Mouse (Mus musculus) stomach, postnatal 0 days (tissue): Measurements from ENCODE around the gene Grip2.
A peak's percentile ranks its signal among the peaks of the same experiment; 100 is the strongest.

Experiments used
- CTCF ChIP-seq: IDR thresholded peaks from 2 replicates; pipeline ENCODE4 v1.5.1; 2016; ENCODE audit warnings: antibody characterized with exemption, low read depth, mild to moderate bottlenecking, moderate library complexity
- EP300 ChIP-seq: optimal IDR thresholded peaks from 2 replicates; pipeline ENCODE3; 2016; ENCODE audit warnings: antibody characterized with exemption

DNA sequence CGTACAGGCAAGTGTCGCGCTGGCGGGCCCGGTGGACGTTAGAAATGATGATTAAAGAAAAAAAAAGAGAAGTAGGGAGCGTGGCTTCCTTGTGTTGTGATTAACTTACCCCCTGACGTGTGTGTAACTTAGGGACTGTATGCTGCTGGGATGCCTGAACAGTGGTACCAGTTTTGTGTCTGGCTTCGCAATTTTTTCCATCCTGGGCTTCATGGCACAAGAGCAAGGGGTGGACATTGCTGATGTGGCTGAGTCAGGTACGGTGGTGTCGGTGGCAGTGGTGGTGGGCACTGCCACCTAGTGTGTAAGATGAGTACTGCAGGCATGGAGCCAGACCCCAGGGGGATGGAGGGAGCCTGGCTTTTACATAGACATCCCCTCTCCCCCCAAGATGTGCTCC lies 86.0 kb downstream of the Grip2 start:
- TF ChIP-seq CTCF: peak; percentile 99
- TF ChIP-seq EP300: no peak
